Mouse (Mus musculus): ENCODE results near the gene Slc9a5. TPM values are rescaled to one million over a fixed set of nuclear protein-coding genes. Genes with fewer than 3 reads are reported as not detected.

The Slc9a5 gene
- polyA plus RNA-seq, 1 experiment = 33.5 TPM

GRCm38 (mm10) chr8:105355179-105356024 is 6.8 kb downstream of the Slc9a5 start:
- Histone ChIP-seq H3K4me1 (ENCODE audit: control insufficient read depth, insufficient read depth, low read length) (peaks cover 4% of the 10 kb centered on the region), H3K4me3 (ENCODE audit: control insufficient read depth, low read depth, low read length) (no peak overlapping the region), H3K27me3 (ENCODE audit: control insufficient read depth, insufficient read depth, low read length) (no peaks in the 10 kb centered on the region), H3K36me3 (ENCODE audit: control insufficient read depth, insufficient read depth, low read length) (no peaks in the 10 kb centered on the region; the same call in 1 of the 2 replicates), H3K27ac (ENCODE audit: control insufficient read depth, insufficient read depth, low read depth, low read length) (no peak overlapping the region)
- TF ChIP-seq POLR2A (IDR thresholded peaks at IDR 0.05; ENCODE audit: control insufficient read depth, low read depth, low read length) (no peak), CTCF (IDR thresholded peaks at IDR 0.05; ENCODE audit: control insufficient read depth, insufficient read depth, insufficient replicate concordance, low read depth, low read length) (no peak)

DNA sequence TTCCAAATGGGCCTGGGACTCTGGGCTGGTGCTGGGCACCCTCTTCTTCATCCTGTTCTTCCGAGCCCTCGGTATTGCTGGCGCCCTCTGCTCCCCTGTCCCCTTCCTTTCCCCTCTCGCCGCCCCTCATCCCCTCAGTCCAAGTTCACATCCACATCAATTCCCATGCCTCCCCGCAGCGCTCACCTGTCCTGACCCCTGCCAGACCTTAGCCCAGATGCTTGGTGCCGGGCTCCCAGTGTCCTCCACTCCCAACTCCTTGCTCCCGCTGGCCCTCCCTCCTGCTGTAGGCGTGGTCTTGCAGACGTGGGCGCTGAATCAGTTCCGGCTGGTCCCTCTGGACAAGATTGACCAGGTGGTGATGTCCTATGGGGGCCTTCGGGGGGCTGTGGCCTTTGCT is 8.0 kb downstream of the Slc9a5 start:
- Histone ChIP-seq H3K4me1 (ENCODE audit: control insufficient read depth, insufficient read depth, low read length) (peaks cover 4% of the 10 kb centered on the region), H3K27me3 (ENCODE audit: control insufficient read depth, insufficient read depth, low read length) (no peaks in the 10 kb centered on the region), H3K36me3 (ENCODE audit: control insufficient read depth, insufficient read depth, low read length) (no peaks in the 10 kb centered on the region; the same call in 1 of the 2 replicates), H3K4me3 (ENCODE audit: control insufficient read depth, low read depth, low read length) (no peak overlapping the region), H3K27ac (ENCODE audit: control insufficient read depth, insufficient read depth, low read depth, low read length) (no peak overlapping the region)
- no peak for TF ChIP-seq POLR2A (IDR thresholded peaks at IDR 0.05; ENCODE audit: control insufficient read depth, low read depth, low read length)
- no peak for TF ChIP-seq CTCF (IDR thresholded peaks at IDR 0.05; ENCODE audit: control insufficient read depth, insufficient read depth, insufficient replicate concordance, low read depth, low read length)

DNA sequence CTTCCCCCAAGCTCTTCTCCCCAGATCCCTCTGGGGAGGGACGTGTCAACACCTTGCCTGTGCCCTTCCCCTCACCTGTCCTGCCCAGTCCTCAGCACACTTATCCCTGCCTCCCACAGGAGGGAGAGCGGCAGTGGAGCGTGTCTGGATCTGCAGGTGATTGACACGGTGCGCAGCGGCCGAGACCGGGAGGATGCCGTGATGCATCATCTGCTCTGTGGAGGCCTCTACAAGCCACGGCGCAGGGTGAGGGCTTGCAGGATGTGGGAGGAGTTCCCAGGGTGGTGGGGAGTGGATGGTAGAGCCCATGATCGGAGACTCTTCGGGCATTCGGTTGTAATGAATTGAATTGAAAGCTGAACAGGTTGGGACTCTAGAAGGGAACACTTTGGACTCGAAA is 10.6 kb downstream of the Slc9a5 start:
- H3K27ac ChIP-seq (ENCODE audit: control insufficient read depth, insufficient read depth, low read depth, low read length) = no peak overlapping the region
- peaks cover 4% of the 10 kb centered on the region for H3K4me1 ChIP-seq (ENCODE audit: control insufficient read depth, insufficient read depth, low read length)
- no peaks in the 10 kb centered on the region; the same call in 1 of the 2 replicates for H3K36me3 ChIP-seq (ENCODE audit: control insufficient read depth, insufficient read depth, low read length)
- TF ChIP-seq CTCF (IDR thresholded peaks at IDR 0.05; ENCODE audit: control insufficient read depth, insufficient read depth, insufficient replicate concordance, low read depth, low read length) = no peak
- TF ChIP-seq POLR2A (IDR thresholded peaks at IDR 0.05; ENCODE audit: control insufficient read depth, low read depth, low read length) = no peak
- H3K4me3 ChIP-seq (ENCODE audit: control insufficient read depth, low read depth, low read length) = no peak overlapping the region
- H3K27me3 ChIP-seq (ENCODE audit: control insufficient read depth, insufficient read depth, low read length) = no peaks in the 10 kb centered on the region

GRCm38 (mm10) chr8:105359646-105360045 is 11.0 kb downstream of the Slc9a5 start:
- H3K36me3 ChIP-seq (ENCODE audit: control insufficient read depth, insufficient read depth, low read length) = no peaks in the 10 kb centered on the region; the same call in 1 of the 2 replicates
- no peaks in the 10 kb centered on the region for H3K27me3 ChIP-seq (ENCODE audit: control insufficient read depth, insufficient read depth, low read length)
- TF ChIP-seq POLR2A (IDR thresholded peaks at IDR 0.05; ENCODE audit: control insufficient read depth, low read depth, low read length) (no peak), CTCF (IDR thresholded peaks at IDR 0.05; ENCODE audit: control insufficient read depth, insufficient read depth, insufficient replicate concordance, low read depth, low read length) (no peak)
- H3K4me1 ChIP-seq (ENCODE audit: control insufficient read depth, insufficient read depth, low read length) = peaks cover 4% of the 10 kb centered on the region
- H3K27ac ChIP-seq (ENCODE audit: control insufficient read depth, insufficient read depth, low read depth, low read length) = no peak overlapping the region
- no peak overlapping the region for H3K4me3 ChIP-seq (ENCODE audit: control insufficient read depth, low read depth, low read length)

- H3K36me3 ChIP-seq (ENCODE audit: control insufficient read depth, insufficient read depth, low read length) = no peaks in the 10 kb centered on the region
- TF ChIP-seq CTCF (IDR thresholded peaks at IDR 0.05; ENCODE audit: control insufficient read depth, insufficient read depth, insufficient replicate concordance, low read depth, low read length) (no peak), POLR2A (IDR thresholded peaks at IDR 0.05; ENCODE audit: control insufficient read depth, low read depth, low read length) (no peak)
- H3K27me3 ChIP-seq (ENCODE audit: control insufficient read depth, insufficient read depth, low read length) = no peaks in the 10 kb centered on the region
- H3K27ac ChIP-seq (ENCODE audit: control insufficient read depth, insufficient read depth, low read depth, low read length) = no peak overlapping the region
- peaks cover 2% of the 10 kb centered on the region; the same call in 1 of the 2 replicates for H3K4me1 ChIP-seq (ENCODE audit: control insufficient read depth, insufficient read depth, low read length)
- no peak overlapping the region for H3K4me3 ChIP-seq (ENCODE audit: control insufficient read depth, low read depth, low read length)
Observed at GRCm38 (mm10) chr8:105361751-105362702, 13.4 kb downstream of the Slc9a5 start.

- no peak for TF ChIP-seq CTCF (IDR thresholded peaks at IDR 0.05; ENCODE audit: control insufficient read depth, insufficient read depth, insufficient replicate concordance, low read depth, low read length)
- TF ChIP-seq POLR2A (IDR thresholded peaks at IDR 0.05; ENCODE audit: control insufficient read depth, low read depth, low read length) = no peak
- Histone ChIP-seq H3K36me3 (ENCODE audit: control insufficient read depth, insufficient read depth, low read length) (no peaks in the 10 kb centered on the region), H3K4me1 (ENCODE audit: control insufficient read depth, insufficient read depth, low read length) (no peaks in the 10 kb centered on the region), H3K27me3 (ENCODE audit: control insufficient read depth, insufficient read depth, low read length) (no peaks in the 10 kb centered on the region), H3K27ac (ENCODE audit: control insufficient read depth, insufficient read depth, low read depth, low read length) (no peak overlapping the region), H3K4me3 (ENCODE audit: control insufficient read depth, low read depth, low read length) (no peak overlapping the region)
Observed at GRCm38 (mm10) chr8:105367107-105367506, 18.5 kb downstream of the Slc9a5 start.

- Histone ChIP-seq H3K27ac (ENCODE audit: control insufficient read depth, insufficient read depth, low read depth, low read length) (no peak overlapping the region), H3K4me3 (ENCODE audit: control insufficient read depth, low read depth, low read length) (no peak overlapping the region), H3K36me3 (ENCODE audit: control insufficient read depth, insufficient read depth, low read length) (no peaks in the 10 kb centered on the region), H3K4me1 (ENCODE audit: control insufficient read depth, insufficient read depth, low read length) (peaks cover 9% of the 10 kb centered on the region), H3K27me3 (ENCODE audit: control insufficient read depth, insufficient read depth, low read length) (no peaks in the 10 kb centered on the region)
- no peak for TF ChIP-seq POLR2A (IDR thresholded peaks at IDR 0.05; ENCODE audit: control insufficient read depth, low read depth, low read length)
- TF ChIP-seq CTCF (IDR thresholded peaks at IDR 0.05; ENCODE audit: control insufficient read depth, insufficient read depth, insufficient replicate concordance, low read depth, low read length) = no peak
Observed at GRCm38 (mm10) chr8:105372473-105372872, 23.8 kb downstream of the Slc9a5 start.
